Mouse (Mus musculus): ENCODE measurements around the gene 6030468B19Rik. TPM values are rescaled to one million over a fixed set of nuclear protein-coding genes. Genes with fewer than 3 reads are reported as not detected.

Gene 6030468B19Rik
- polyA plus RNA-seq (2014; fragmentation: Nextera tagmentation; extraction: Ambion mirVana): 0.28 TPM in 2 replicates

GRCm38 (mm10) chr11:117797511-117798159, at the start of gene 6030468B19Rik:
TSS of gene 6030468B19Rik (plus strand) at chr11:117797660.
- Histone ChIP-seq H3K27me3 (replicated peaks; ENCODE audit: control insufficient read depth, insufficient read depth, low read length) (no peaks in the 10 kb centered on the region), H3K4me3 (ENCODE audit: low read depth, low read length) (no peak within 1 kb of the TSS), H3K9me3 (ENCODE audit: control insufficient read depth, low read length) (no peaks in the 10 kb centered on the region), H3K4me1 (replicated peaks; ENCODE audit: control insufficient read depth, insufficient read depth, low read length) (peaks cover 20% of the 10 kb centered on the region), H3K36me3 (ENCODE audit: control insufficient read depth, insufficient read depth, low read length) (no peaks in the 10 kb centered on the region), H3K4me2 (ENCODE audit: low read length) (no peak within 1 kb of the TSS), H3K27ac (ENCODE audit: low read depth) (no peak within 1 kb of the TSS), H3K9ac (ENCODE audit: low read length) (no peak within 1 kb of the TSS)
- 52% methylated on average over 9 of the region's 9 CpGs for WGBS
- ATAC-seq (replicated peaks; ENCODE audit: low FRiP score, low TSS enrichment, low read depth): no peak
- no peak for DNase-seq (ENCODE audit: low spot score)

- no peak for DNase-seq (ENCODE audit: low spot score)
- ATAC-seq (replicated peaks; ENCODE audit: low FRiP score, low TSS enrichment, low read depth): no peak
- no peak overlapping the region for H3K4me2 ChIP-seq (ENCODE audit: low read length)
- no peak overlapping the region for H3K9ac ChIP-seq (ENCODE audit: low read length)
- H3K4me3 ChIP-seq (ENCODE audit: low read depth, low read length): no peak overlapping the region
- 88% methylated on average over 4 of the region's 4 CpGs for WGBS
- H3K4me1 ChIP-seq (replicated peaks; ENCODE audit: control insufficient read depth, insufficient read depth, low read length): no peaks in the 10 kb centered on the region
- no peaks in the 10 kb centered on the region for H3K27me3 ChIP-seq (replicated peaks; ENCODE audit: control insufficient read depth, insufficient read depth, low read length)
- no peak overlapping the region for H3K27ac ChIP-seq (ENCODE audit: low read depth)
- H3K36me3 ChIP-seq (ENCODE audit: control insufficient read depth, insufficient read depth, low read length): peaks cover 97% of the 10 kb centered on the region
- no peaks in the 10 kb centered on the region for H3K9me3 ChIP-seq (ENCODE audit: control insufficient read depth, low read length)
These were observed 48.8 kb upstream of the 6030468B19Rik start for GRCm38 (mm10) chr11:117748628-117749027.

GRCm38 (mm10) chr11:117749414-117749813, 48.0 kb upstream of the 6030468B19Rik start:
- DNase-seq (ENCODE audit: low spot score): no peak
- H3K27me3 ChIP-seq (replicated peaks; ENCODE audit: control insufficient read depth, insufficient read depth, low read length): no peaks in the 10 kb centered on the region
- H3K9me3 ChIP-seq (ENCODE audit: control insufficient read depth, low read length): no peaks in the 10 kb centered on the region
- ATAC-seq (replicated peaks; ENCODE audit: low FRiP score, low TSS enrichment, low read depth): no peak
- no peak overlapping the region for H3K4me2 ChIP-seq (ENCODE audit: low read length)
- WGBS: 94% methylated on average over 10 of the region's 10 CpGs
- no peaks in the 10 kb centered on the region for H3K4me1 ChIP-seq (replicated peaks; ENCODE audit: control insufficient read depth, insufficient read depth, low read length)
- no peak overlapping the region for H3K4me3 ChIP-seq (ENCODE audit: low read depth, low read length)
- no peak overlapping the region for H3K27ac ChIP-seq (ENCODE audit: low read depth)
- H3K9ac ChIP-seq (ENCODE audit: low read length): no peak overlapping the region
- H3K36me3 ChIP-seq (ENCODE audit: control insufficient read depth, insufficient read depth, low read length): peaks cover 98% of the 10 kb centered on the region

GRCm38 (mm10) chr11:117751544-117751943, 45.9 kb upstream of the 6030468B19Rik start:
- H3K36me3 ChIP-seq (ENCODE audit: control insufficient read depth, insufficient read depth, low read length): peaks cover 99% of the 10 kb centered on the region
- H3K27ac ChIP-seq (ENCODE audit: low read depth): no peak overlapping the region
- no peak overlapping the region for H3K9ac ChIP-seq (ENCODE audit: low read length)
- H3K9me3 ChIP-seq (ENCODE audit: control insufficient read depth, low read length): no peaks in the 10 kb centered on the region
- DNase-seq (ENCODE audit: low spot score): no peak
- no peak for ATAC-seq (replicated peaks; ENCODE audit: low FRiP score, low TSS enrichment, low read depth)
- H3K4me2 ChIP-seq (ENCODE audit: low read length): no peak overlapping the region
- H3K4me1 ChIP-seq (replicated peaks; ENCODE audit: control insufficient read depth, insufficient read depth, low read length): no peaks in the 10 kb centered on the region
- H3K4me3 ChIP-seq (ENCODE audit: low read depth, low read length): no peak overlapping the region
- 76% methylated on average over 6 of the region's 6 CpGs for WGBS
- no peaks in the 10 kb centered on the region for H3K27me3 ChIP-seq (replicated peaks; ENCODE audit: control insufficient read depth, insufficient read depth, low read length)

- Histone ChIP-seq H3K36me3 (ENCODE audit: control insufficient read depth, insufficient read depth, low read length) (peaks cover 99% of the 10 kb centered on the region), H3K4me3 (ENCODE audit: low read depth, low read length) (no peak overlapping the region), H3K9me3 (ENCODE audit: control insufficient read depth, low read length) (no peaks in the 10 kb centered on the region), H3K4me2 (ENCODE audit: low read length) (no peak overlapping the region), H3K27ac (ENCODE audit: low read depth) (no peak overlapping the region), H3K4me1 (replicated peaks; ENCODE audit: control insufficient read depth, insufficient read depth, low read length) (no peaks in the 10 kb centered on the region), H3K9ac (ENCODE audit: low read length) (no peak overlapping the region), H3K27me3 (replicated peaks; ENCODE audit: control insufficient read depth, insufficient read depth, low read length) (no peaks in the 10 kb centered on the region)
- 95% methylated on average over 7 of the region's 7 CpGs for WGBS
- no peak for DNase-seq (ENCODE audit: low spot score)
- ATAC-seq (replicated peaks; ENCODE audit: low FRiP score, low TSS enrichment, low read depth): no peak
These were observed 41.6 kb upstream of the 6030468B19Rik start for GRCm38 (mm10) chr11:117755891-117756290.

- WGBS: 90% methylated on average over 10 of the region's 10 CpGs
- peaks cover 95% of the 10 kb centered on the region for H3K36me3 ChIP-seq (ENCODE audit: control insufficient read depth, insufficient read depth, low read length)
- no peak overlapping the region for H3K27ac ChIP-seq (ENCODE audit: low read depth)
- no peak overlapping the region for H3K9ac ChIP-seq (ENCODE audit: low read length)
- no peak overlapping the region for H3K4me3 ChIP-seq (ENCODE audit: low read depth, low read length)
- H3K27me3 ChIP-seq (replicated peaks; ENCODE audit: control insufficient read depth, insufficient read depth, low read length): no peaks in the 10 kb centered on the region
- ATAC-seq (replicated peaks; ENCODE audit: low FRiP score, low TSS enrichment, low read depth): no peak
- H3K4me2 ChIP-seq (ENCODE audit: low read length): no peak overlapping the region
- no peak for DNase-seq (ENCODE audit: low spot score)
- H3K9me3 ChIP-seq (ENCODE audit: control insufficient read depth, low read length): no peaks in the 10 kb centered on the region
- no peaks in the 10 kb centered on the region for H3K4me1 ChIP-seq (replicated peaks; ENCODE audit: control insufficient read depth, insufficient read depth, low read length)
These were observed 38.2 kb upstream of the 6030468B19Rik start for GRCm38 (mm10) chr11:117759267-117759666.

- ATAC-seq (replicated peaks; ENCODE audit: low FRiP score, low TSS enrichment, low read depth): peak; percentile 19; the same call in 1 of the 2 replicates
- H3K9me3 ChIP-seq (ENCODE audit: control insufficient read depth, low read length): no peaks in the 10 kb centered on the region
- no peaks in the 10 kb centered on the region for H3K4me1 ChIP-seq (replicated peaks; ENCODE audit: control insufficient read depth, insufficient read depth, low read length)
- H3K27ac ChIP-seq (ENCODE audit: low read depth): no peak overlapping the region
- no peak overlapping the region for H3K4me3 ChIP-seq (ENCODE audit: low read depth, low read length)
- no peaks in the 10 kb centered on the region for H3K27me3 ChIP-seq (replicated peaks; ENCODE audit: control insufficient read depth, insufficient read depth, low read length)
- H3K9ac ChIP-seq (ENCODE audit: low read length): no peak overlapping the region
- H3K36me3 ChIP-seq (ENCODE audit: control insufficient read depth, insufficient read depth, low read length): peaks cover 89% of the 10 kb centered on the region
- DNase-seq (ENCODE audit: low spot score): no peak
- WGBS: 92% methylated on average over 26 of the region's 26 CpGs
- H3K4me2 ChIP-seq (ENCODE audit: low read length): no peak overlapping the region
These were observed 36.9 kb upstream of the 6030468B19Rik start for GRCm38 (mm10) chr11:117760374-117761119.

GRCm38 (mm10) chr11:117761801-117762200, 35.7 kb upstream of the 6030468B19Rik start:
- H3K27ac ChIP-seq (ENCODE audit: low read depth): no peak overlapping the region
- no peak for DNase-seq (ENCODE audit: low spot score)
- H3K4me3 ChIP-seq (ENCODE audit: low read depth, low read length): no peak overlapping the region
- no peak for ATAC-seq (replicated peaks; ENCODE audit: low FRiP score, low TSS enrichment, low read depth)
- 82% methylated on average over 13 of the region's 13 CpGs for WGBS
- H3K4me1 ChIP-seq (replicated peaks; ENCODE audit: control insufficient read depth, insufficient read depth, low read length): no peaks in the 10 kb centered on the region
- H3K27me3 ChIP-seq (replicated peaks; ENCODE audit: control insufficient read depth, insufficient read depth, low read length): no peaks in the 10 kb centered on the region
- H3K9me3 ChIP-seq (ENCODE audit: control insufficient read depth, low read length): no peaks in the 10 kb centered on the region
- H3K36me3 ChIP-seq (ENCODE audit: control insufficient read depth, insufficient read depth, low read length): peaks cover 84% of the 10 kb centered on the region
- H3K9ac ChIP-seq (ENCODE audit: low read length): no peak overlapping the region
- H3K4me2 ChIP-seq (ENCODE audit: low read length): no peak overlapping the region
